8 mouse cellular contexts compared by ENCODE assay signal in the genomic region with DNA sequence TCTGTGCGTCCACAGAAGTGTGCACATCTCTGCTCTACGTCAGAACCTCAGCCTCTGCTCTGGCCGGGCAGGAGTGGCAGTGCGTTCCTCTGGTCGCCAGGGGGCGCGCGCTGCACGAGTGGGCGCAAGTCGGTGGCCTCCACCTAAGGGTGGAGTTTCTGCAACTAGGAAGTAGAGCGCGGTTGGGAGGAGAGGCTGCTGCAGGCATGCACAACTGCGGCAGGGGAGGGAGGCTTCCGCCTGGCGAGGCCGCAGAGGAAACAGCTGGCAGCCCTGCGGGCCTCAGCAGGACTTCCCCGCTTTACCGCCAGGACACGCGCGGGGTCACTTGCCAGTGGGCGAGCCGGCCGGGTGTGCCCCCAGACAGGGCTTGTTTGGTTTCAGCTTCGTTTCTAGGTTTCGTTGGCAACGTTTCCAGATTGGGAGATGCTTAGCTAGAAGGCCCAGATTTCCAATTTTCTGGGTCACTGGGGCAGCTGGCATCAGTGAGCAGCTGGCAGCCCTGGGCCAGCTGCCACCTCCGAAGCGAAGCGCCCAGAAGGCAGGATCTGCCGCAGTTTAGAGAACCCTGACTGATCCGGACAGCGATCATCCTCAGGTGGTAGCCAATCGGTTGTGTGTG. TPM values are rescaled to one million over a fixed set of nuclear protein-coding genes. Genes with fewer than 3 reads are reported as not detected.
A peak's percentile ranks its signal among the peaks of the same experiment; 100 is the strongest.
DNase-seq lines count a peak whose midpoint lies in the region; ATAC-seq lines count a peak whose summit lies in the region.

No protein-coding gene starts in this region.

- WGBS in hindbrain, embryonic 15.5 days, result 3% methylated on average over 36 of the region's 36 CpGs

- DNase-seq in WW6 (ENCODE audit: low read depth, low spot score), result peak; percentile 68
- DNase-seq in cerebellum, postnatal 36 days, result peak; percentile 90 to 91
- peak; percentile 93 for DNase-seq in frontal cortex, postnatal 36 days (ENCODE audit: low spot score in 2 of 2)
- DNase-seq in left cerebral cortex, adult 11 months (ENCODE audit: low spot score), result peak; percentile 83
- peak; percentile 96 for DNase-seq in lung, postnatal 36 days
- DNase-seq in retina, embryonic 14.5 days (ENCODE audit: low spot score), result peak; percentile 87
- peak; percentile 96 for DNase-seq in thymus, postnatal 36 days

- H3K27ac ChIP-seq in hindbrain, embryonic 15.5 days (replicated peaks), result peak overlapping the region; percentile 47

- H3K9ac ChIP-seq in hindbrain, embryonic 15.5 days, result peak overlapping the region; percentile 14

- H3K36me3 ChIP-seq in hindbrain, embryonic 15.5 days, result no peaks in the 10 kb centered on the region

- peak; percentile 85 for ATAC-seq in hindbrain, embryonic 15.5 days (ENCODE audit: low FRiP score, low read depth)

- no peaks in the 10 kb centered on the region for H3K27me3 ChIP-seq in hindbrain, embryonic 15.5 days

- peak overlapping the region; percentile 43 for H3K4me3 ChIP-seq in hindbrain, embryonic 15.5 days

- H3K9me3 ChIP-seq in hindbrain, embryonic 15.5 days, result no peaks in the 10 kb centered on the region

- peaks cover 13% of the 10 kb centered on the region for H3K4me1 ChIP-seq in hindbrain, embryonic 15.5 days (replicated peaks)

- H3K4me2 ChIP-seq in hindbrain, embryonic 15.5 days, result peak overlapping the region; percentile 62

RNA-seq across cellular contexts. Expression of a gene that starts 22.1 kb away (rescaled TPM):
- polyA plus RNA-seq in hindbrain, embryonic 15.5 days (2015; fragmentation: Nextera tagmentation; extraction: Ambion mirVana), result 18.0 and 20.9 TPM in 2 replicates

RNA-seq across cellular contexts. Expression of a gene that starts 28.7 kb away (rescaled TPM):
- 11.5 and 16.8 TPM in 2 replicates for polyA plus RNA-seq in hindbrain, embryonic 15.5 days (2015; fragmentation: Nextera tagmentation; extraction: Ambion mirVana)

Comparison
In these comparisons a context has a peak if more than half of its experiments do, and no peak if none do; other contexts are left out.
1. Peak in every context shown above with its lines: DNase-seq, ATAC-seq, H3K4me3 ChIP-seq and H3K27ac ChIP-seq.